Mouse (Mus musculus): ENCODE results near the gene 4930507D05Rik.
"Not testable (repeated sequence)": the region's sequence is repeated elsewhere in the genome, so short reads cannot be mapped to it uniquely, and the experiment has no call there.

4930507D05Rik gene

GRCm38 (mm10) chr10:62449364-62450279, at the start of gene 4930507D05Rik, which contains the start of gene Supv3l1:
TSS of gene 4930507D05Rik (plus strand) at chr10:62449489.
TSS of gene Supv3l1 (minus strand) at chr10:62449738.
- DNase-seq = peak; percentile 92 to 93

GRCm38 (mm10) chr10:62401641-62402111, 47.6 kb upstream of the 4930507D05Rik start:
- no peak for DNase-seq

GRCm38 (mm10) chr10:62404901-62405300, 44.4 kb upstream of the 4930507D05Rik start:
- peak in 1 of 2 experiments; percentile 40 for DNase-seq

GRCm38 (mm10) chr10:62410943-62411342, 38.3 kb upstream of the 4930507D05Rik start:
- DNase-seq = peak; percentile 65 to 73

- DNase-seq = no peak
Measured at GRCm38 (mm10) chr10:62411431-62412410, 37.6 kb upstream of the 4930507D05Rik start.

- peak; percentile 58 to 77 for DNase-seq
Measured at GRCm38 (mm10) chr10:62412906-62413605, 36.2 kb upstream of the 4930507D05Rik start.

- DNase-seq = no peak
Measured at GRCm38 (mm10) chr10:62413606-62413982, 35.7 kb upstream of the 4930507D05Rik start.

- DNase-seq = no peak
Measured at GRCm38 (mm10) chr10:62418831-62419356, 30.4 kb upstream of the 4930507D05Rik start.

GRCm38 (mm10) chr10:62419422-62419821, 29.9 kb upstream of the 4930507D05Rik start:
- DNase-seq = no peak

GRCm38 (mm10) chr10:62420399-62420798, 28.9 kb upstream of the 4930507D05Rik start:
- DNase-seq = no peak

- DNase-seq = no peak
Measured at GRCm38 (mm10) chr10:62421127-62421526, 28.2 kb upstream of the 4930507D05Rik start.

- peak; percentile 20 to 56 for DNase-seq
Measured at GRCm38 (mm10) chr10:62422255-62422654, 27.0 kb upstream of the 4930507D05Rik start, which contains the start of gene Hkdc1. TSS of gene Hkdc1 (minus strand) at chr10:62422491.

GRCm38 (mm10) chr10:62425081-62425871, 24.0 kb upstream of the 4930507D05Rik start:
- peak; percentile 2 to 41 for DNase-seq

GRCm38 (mm10) chr10:62430427-62430826, 18.9 kb upstream of the 4930507D05Rik start:
- no peak for DNase-seq

- DNase-seq = peak in 1 of 2 experiments; percentile 48
Measured at GRCm38 (mm10) chr10:62450280-62450640, 971 bp downstream of the 4930507D05Rik start.

- DNase-seq = not testable (repeated sequence)
Measured at GRCm38 (mm10) chr10:62452001-62452400, 2.7 kb downstream of the 4930507D05Rik start.

- no peak for DNase-seq
Measured at GRCm38 (mm10) chr10:62461321-62461720, 12.0 kb downstream of the 4930507D05Rik start.

GRCm38 (mm10) chr10:62469736-62470135, 20.4 kb downstream of the 4930507D05Rik start:
- no peak for DNase-seq

- DNase-seq = no peak
Measured at GRCm38 (mm10) chr10:62471105-62471504, 21.8 kb downstream of the 4930507D05Rik start.

GRCm38 (mm10) chr10:62474944-62475343, 25.7 kb downstream of the 4930507D05Rik start:
- no peak for DNase-seq

- DNase-seq = no peak
Measured at GRCm38 (mm10) chr10:62476980-62477379, 27.7 kb downstream of the 4930507D05Rik start.
